8 mouse cellular contexts compared by ENCODE assay signal in the genomic region with DNA sequence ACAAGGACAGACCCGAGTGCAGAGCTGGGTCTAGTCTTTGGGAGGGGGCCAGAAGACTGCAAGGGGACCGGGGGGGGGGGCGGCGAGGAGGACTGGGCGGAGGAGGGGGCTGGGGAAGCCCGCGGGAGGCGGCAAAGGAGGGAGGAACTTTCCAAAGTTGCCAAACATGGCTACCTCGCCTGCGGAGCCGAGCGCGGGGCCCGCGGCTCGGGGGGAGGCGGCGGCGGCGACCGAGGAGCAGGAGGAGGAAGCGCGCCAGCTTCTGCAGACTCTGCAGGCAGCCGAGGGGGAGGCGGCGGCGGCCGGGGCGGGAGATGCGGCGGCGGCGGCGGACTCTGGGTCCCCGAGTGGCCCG. TPM values are rescaled to one million over a fixed set of nuclear protein-coding genes. Genes with fewer than 3 reads are reported as not detected.
A peak's percentile ranks its signal among the peaks of the same experiment; 100 is the strongest.
DNase-seq lines count a peak whose midpoint lies in the region; ATAC-seq lines count a peak whose summit lies in the region.

A gene (plus strand): TSS at position 124 of the 355 bp plus-strand sequence.

- H3K4me1 ChIP-seq in kidney, embryonic 15.5 days, result peaks cover 50% of the 10 kb centered on the region
- peaks cover 72% of the 10 kb centered on the region for H3K4me1 ChIP-seq in forebrain, embryonic 10.5 days

- peak within 1 kb of the TSS; percentile 85 for H3K4me3 ChIP-seq in kidney, embryonic 15.5 days (replicated peaks)
- H3K4me3 ChIP-seq in forebrain, embryonic 10.5 days, result peak within 1 kb of the TSS; percentile 87

- peak within 1 kb of the TSS; percentile 95 for H3K4me2 ChIP-seq in kidney, embryonic 15.5 days

- peak within 1 kb of the TSS; percentile 99 for H3K27ac ChIP-seq in kidney, embryonic 15.5 days
- peak within 1 kb of the TSS; percentile 97 for H3K27ac ChIP-seq in forebrain, embryonic 10.5 days

- no peaks in the 10 kb centered on the region for H3K9me3 ChIP-seq in kidney, embryonic 15.5 days (replicated peaks)
- no peaks in the 10 kb centered on the region for H3K9me3 ChIP-seq in forebrain, embryonic 10.5 days

- 2% methylated on average over 19 of the region's 36 CpGs for WGBS in kidney, embryonic 15.5 days
- 0% methylated on average over 26 of the region's 36 CpGs for WGBS in forebrain, embryonic 10.5 days

- 0 out of 2 replicates have a peak, but pooled peaks cover 8% of the 10 kb centered on the region for H3K27me3 ChIP-seq in kidney, embryonic 15.5 days
- peaks cover 28% of the 10 kb centered on the region for H3K27me3 ChIP-seq in forebrain, embryonic 10.5 days (ENCODE audit: poor library complexity, severe bottlenecking)

- peaks cover 40% of the 10 kb centered on the region for H3K36me3 ChIP-seq in kidney, embryonic 15.5 days
- H3K36me3 ChIP-seq in forebrain, embryonic 10.5 days (replicated peaks), result peaks cover 44% of the 10 kb centered on the region

- ATAC-seq in kidney, embryonic 15.5 days (replicated peaks; ENCODE audit: low FRiP score), result no peak

- DNase-seq in kidney, adult 9 months, result no peak
- peak; percentile 36 for DNase-seq in MN1 (ENCODE audit: low spot score)
- no peak for DNase-seq in forebrain, embryonic 10.5 days (ENCODE audit: extremely low spot score, low spot score)
- peak; percentile 81 for DNase-seq in kidney, postnatal 10 days
- peak; percentile 63 to 77 for DNase-seq in lung, postnatal 4 days
- peak; percentile 66 for DNase-seq in thymus, postnatal 0 days (ENCODE audit: low spot score)
- no peak for DNase-seq in left cerebral cortex, adult 8-10 months (ENCODE audit: low spot score in 2 of 2)

- H3K9ac ChIP-seq in kidney, embryonic 15.5 days, result peak within 1 kb of the TSS; percentile 93

RNA-seq across cellular contexts. Expression of the gene that starts here (rescaled TPM):
- polyA plus RNA-seq in kidney, embryonic 15.5 days (2015; fragmentation: Nextera tagmentation; extraction: Ambion mirVana), result 8.0 and 10.1 TPM in 2 replicates
- 6.7 and 7.4 TPM in 2 replicates for polyA plus RNA-seq in forebrain, embryonic 10.5 days (2016; fragmentation: Nextera tagmentation; extraction: Ambion mirVana)
- 1.2 and 1.5 TPM in 2 replicates for polyA plus RNA-seq in thymus, postnatal 0 days (2015; fragmentation: Nextera tagmentation; extraction: Ambion mirVana)
- 1 to 10 TPM; 2.0 to 2.5 (median 2.3) TPM for total RNA-seq in left cerebral cortex, adult 8-10 months (2022)

Comparison
In these comparisons a context has a peak if more than half of its experiments do, and no peak if none do; other contexts are left out.
1. DNase-seq: peak in MN1 (single experiment), kidney, postnatal 10 days (single experiment), lung, postnatal 4 days (2 of 2) and thymus, postnatal 0 days (single experiment); none in kidney, adult 9 months (single experiment), forebrain, embryonic 10.5 days (single experiment) and left cerebral cortex, adult 8-10 months (0 of 2).